Mouse (Mus musculus): ENCODE results near the gene Tdrd1.

GRCm38 (mm10) chr19:56800226-56800625 lies 25.8 kb upstream of the Tdrd1 start:
- no peak for TF ChIP-seq CTCF (IDR thresholded peaks at IDR 0.05; ENCODE audit: low read depth)
- peak; percentile 73 for TF ChIP-seq EP300 (IDR thresholded peaks at IDR 0.05; ENCODE audit: low read depth)

All from liver, embryonic 14.5 days (tissue).